Mouse (Mus musculus): ENCODE data around the gene B3galt6. TPM values are rescaled to one million over a fixed set of nuclear protein-coding genes. Genes with fewer than 3 reads are reported as not detected.

Gene B3galt6
- polyA plus RNA-seq, 1 experiment from 2014 or later: 9.0 TPM

- under 1% methylated on average over 17 of the region's 17 CpGs for WGBS
- Histone ChIP-seq H3K27me3 (ENCODE audit: control insufficient read depth, insufficient read depth, low read length) (no peaks in the 10 kb centered on the region), H3K9me3 (ENCODE audit: control insufficient read depth, low read length) (no peaks in the 10 kb centered on the region), H3K9ac (ENCODE audit: low read length) (peak overlapping the region; percentile 94), H3K4me3 (ENCODE audit: low read depth, low read length) (peak overlapping the region; percentile 98), H3K4me1 (replicated peaks; ENCODE audit: control insufficient read depth, insufficient read depth) (peaks cover 6% of the 10 kb centered on the region; the same call in 1 of the 2 replicates), H3K27ac (replicated peaks) (peak overlapping the region; percentile 93), H3K36me3 (ENCODE audit: control insufficient read depth, insufficient read depth, low read length) (no peaks in the 10 kb centered on the region; the same call in 1 of the 2 replicates), H3K4me2 (replicated peaks; ENCODE audit: low read depth) (peak overlapping the region; percentile 94)
- ATAC-seq (ENCODE audit: low FRiP score, low TSS enrichment) (peak; percentile 68), DNase-seq (ENCODE audit: low spot score) (peak; percentile 46)
- TF ChIP-seq EP300 (optimal IDR thresholded peaks at IDR 0.05) (no peak), CTCF (IDR thresholded peaks at IDR 0.05; ENCODE audit: low read depth) (no peak)
Observed at GRCm38 (mm10) chr4:155944271-155944670, 48.2 kb downstream of the B3galt6 start.

DNA sequence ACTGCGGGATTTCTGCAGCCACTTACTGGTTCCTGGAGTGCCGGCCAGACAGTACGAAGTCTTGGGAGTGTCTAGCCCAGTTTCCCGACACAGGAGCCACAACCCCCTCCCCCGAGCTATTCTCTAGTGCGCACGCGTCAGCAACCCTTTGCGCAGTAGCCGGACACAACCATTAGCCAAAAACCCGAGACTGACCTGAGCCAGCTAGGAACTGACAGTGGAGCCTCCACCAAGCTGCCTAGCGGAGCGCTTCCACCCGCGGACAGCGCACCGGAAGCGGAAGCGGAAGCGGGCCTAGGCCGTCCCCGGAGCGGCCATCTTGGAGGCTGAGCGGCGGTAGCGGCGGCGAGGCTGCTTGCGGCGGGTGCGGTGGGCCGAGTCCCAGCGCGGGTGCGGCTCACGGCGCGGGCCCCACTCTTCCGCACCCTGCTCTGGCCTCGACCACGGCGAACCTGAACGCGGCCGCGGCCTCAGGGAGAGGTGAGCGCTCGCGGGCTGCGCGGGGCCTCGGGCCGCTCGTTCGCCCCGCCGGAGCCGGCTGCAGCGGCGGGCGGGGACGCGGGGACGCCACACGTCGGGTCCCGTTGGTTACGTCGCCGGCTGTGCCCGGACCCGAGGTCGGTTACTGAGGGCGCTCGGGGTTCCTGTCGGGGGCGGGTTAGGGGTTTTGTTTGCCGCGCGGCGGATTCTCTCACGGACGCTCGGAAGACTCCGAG is 48.8 kb downstream of the B3galt6 start, which contains the start of gene Ube2j2:
TSS of gene Ube2j2 (plus strand) at position 298 of the 716 bp plus-strand sequence.
- Histone ChIP-seq H3K27me3 (ENCODE audit: control insufficient read depth, insufficient read depth, low read length) (no peaks in the 10 kb centered on the region), H3K4me1 (replicated peaks; ENCODE audit: control insufficient read depth, insufficient read depth) (peaks cover 6% of the 10 kb centered on the region; the same call in 1 of the 2 replicates), H3K27ac (replicated peaks) (peak within 1 kb of the TSS; percentile 93), H3K4me2 (replicated peaks; ENCODE audit: low read depth) (peak within 1 kb of the TSS; percentile 94), H3K4me3 (ENCODE audit: low read depth, low read length) (peak within 1 kb of the TSS; percentile 98), H3K36me3 (ENCODE audit: control insufficient read depth, insufficient read depth, low read length) (no peaks in the 10 kb centered on the region), H3K9me3 (ENCODE audit: control insufficient read depth, low read length) (no peaks in the 10 kb centered on the region), H3K9ac (ENCODE audit: low read length) (peak within 1 kb of the TSS; percentile 94)
- ATAC-seq (ENCODE audit: low FRiP score, low TSS enrichment) (peak; percentile 97), DNase-seq (ENCODE audit: low spot score) (peak; percentile 96)
- TF ChIP-seq EP300 (optimal IDR thresholded peaks at IDR 0.05) (no peak), CTCF (IDR thresholded peaks at IDR 0.05; ENCODE audit: low read depth) (no peak)
- WGBS: under 1% methylated on average over 70 of the region's 85 CpGs

GRCm38 (mm10) chr4:155943049-155943452 is 49.4 kb downstream of the B3galt6 start:
- Histone ChIP-seq H3K4me1 (replicated peaks; ENCODE audit: control insufficient read depth, insufficient read depth) (peaks cover 6% of the 10 kb centered on the region; the same call in 1 of the 2 replicates), H3K9me3 (ENCODE audit: control insufficient read depth, low read length) (no peaks in the 10 kb centered on the region), H3K27ac (replicated peaks) (peak overlapping the region; percentile 90), H3K4me2 (replicated peaks; ENCODE audit: low read depth) (peak overlapping the region; percentile 94), H3K36me3 (ENCODE audit: control insufficient read depth, insufficient read depth, low read length) (no peaks in the 10 kb centered on the region), H3K9ac (ENCODE audit: low read length) (peak overlapping the region; percentile 94), H3K4me3 (ENCODE audit: low read depth, low read length) (peak overlapping the region; percentile 98), H3K27me3 (ENCODE audit: control insufficient read depth, insufficient read depth, low read length) (no peaks in the 10 kb centered on the region)
- WGBS: under 1% methylated on average over 17 of the region's 17 CpGs
- DNase-seq (ENCODE audit: low spot score): peak; percentile 29
- TF ChIP-seq EP300 (optimal IDR thresholded peaks at IDR 0.05): no peak
- TF ChIP-seq CTCF (IDR thresholded peaks at IDR 0.05; ENCODE audit: low read depth): no peak
- ATAC-seq (ENCODE audit: low FRiP score, low TSS enrichment): peak; percentile 6; the same call in 1 of the 2 replicates

Other genes with a start within 250 kb of the B3galt6 start
- gene Atad3a, start 231.6 kb downstream of the B3galt6 start, polyA plus RNA-seq (2015; fragmentation: Nextera tagmentation; extraction: Ambion mirVana): 48.8 and 55.1 TPM in 2 replicates
- gene Vwa1, start 218.0 kb downstream of the B3galt6 start, polyA plus RNA-seq (2015; fragmentation: Nextera tagmentation; extraction: Ambion mirVana): 30.0 and 32.3 TPM in 2 replicates
- 0.13 and 0.27 TPM in 2 replicates for gene Tmem88b, start 206.8 kb downstream of the B3galt6 start, polyA plus RNA-seq (2015; fragmentation: Nextera tagmentation; extraction: Ambion mirVana)
- 0.10 and 0.13 TPM in 2 replicates for gene Ankrd65, start 202.2 kb downstream of the B3galt6 start, polyA plus RNA-seq (2015; fragmentation: Nextera tagmentation; extraction: Ambion mirVana)
- gene Mrpl20, start 189.8 kb downstream of the B3galt6 start, polyA plus RNA-seq (2015; fragmentation: Nextera tagmentation; extraction: Ambion mirVana): 230 and 240 TPM in 2 replicates
- 72.2 and 83.2 TPM in 2 replicates for gene Ccnl2, start 180.2 kb downstream of the B3galt6 start, polyA plus RNA-seq (2015; fragmentation: Nextera tagmentation; extraction: Ambion mirVana)
- 129 and 133 TPM in 2 replicates for gene Aurkaip1, start 161.4 kb downstream of the B3galt6 start, polyA plus RNA-seq (2015; fragmentation: Nextera tagmentation; extraction: Ambion mirVana)
- 79.4 and 88.4 TPM in 2 replicates for gene Mxra8, start 153.0 kb downstream of the B3galt6 start, polyA plus RNA-seq (2015; fragmentation: Nextera tagmentation; extraction: Ambion mirVana)
- 8.1 and 10.4 TPM in 2 replicates for gene Dvl1, start 145.2 kb downstream of the B3galt6 start, polyA plus RNA-seq (2015; fragmentation: Nextera tagmentation; extraction: Ambion mirVana)
- gene Tas1r3, start 129.3 kb downstream of the B3galt6 start, polyA plus RNA-seq (2015; fragmentation: Nextera tagmentation; extraction: Ambion mirVana): 0.11 and 0.28 TPM in 2 replicates
- 25.0 and 26.5 TPM in 2 replicates for gene Cptp, start 123.2 kb downstream of the B3galt6 start, polyA plus RNA-seq (2015; fragmentation: Nextera tagmentation; extraction: Ambion mirVana)
- gene Ints11, start 123.1 kb downstream of the B3galt6 start, polyA plus RNA-seq (2015; fragmentation: Nextera tagmentation; extraction: Ambion mirVana): 30.7 and 32.6 TPM in 2 replicates
- gene Pusl1, start 100.9 kb downstream of the B3galt6 start, polyA plus RNA-seq (2015; fragmentation: Nextera tagmentation; extraction: Ambion mirVana): 35.7 and 36.5 TPM in 2 replicates
- 9.7 and 10.2 TPM in 2 replicates for gene Acap3, start 100.8 kb downstream of the B3galt6 start, polyA plus RNA-seq (2015; fragmentation: Nextera tagmentation; extraction: Ambion mirVana)
- gene Ube2j2, start 48.8 kb downstream of the B3galt6 start, polyA plus RNA-seq (2015; fragmentation: Nextera tagmentation; extraction: Ambion mirVana): 72.8 and 75.5 TPM in 2 replicates
- gene C1qtnf12, start 30.3 kb downstream of the B3galt6 start, polyA plus RNA-seq (2015; fragmentation: Nextera tagmentation; extraction: Ambion mirVana): 48.5 and 59.1 TPM in 2 replicates
- gene Sdf4, start 223 bp upstream of the B3galt6 start, polyA plus RNA-seq (2015; fragmentation: Nextera tagmentation; extraction: Ambion mirVana): 129 and 137 TPM in 2 replicates
- gene Tnfrsf4, start 21.2 kb upstream of the B3galt6 start, polyA plus RNA-seq (2015; fragmentation: Nextera tagmentation; extraction: Ambion mirVana): 0.21 and 0.48 TPM in 2 replicates
- 2.2 and 3.3 TPM in 2 replicates for gene Tnfrsf18, start 33.5 kb upstream of the B3galt6 start, polyA plus RNA-seq (2015; fragmentation: Nextera tagmentation; extraction: Ambion mirVana)
- 2.7 TPM in 2 replicates for gene Ttll10, start 66.8 kb upstream of the B3galt6 start, polyA plus RNA-seq (2015; fragmentation: Nextera tagmentation; extraction: Ambion mirVana)
- 4.9 and 5.4 TPM in 2 replicates for gene 9430015G10Rik, start 117.3 kb upstream of the B3galt6 start, polyA plus RNA-seq (2015; fragmentation: Nextera tagmentation; extraction: Ambion mirVana)
- 7.6 and 7.7 TPM in 2 replicates for gene Rnf223, start 137.9 kb upstream of the B3galt6 start, polyA plus RNA-seq (2015; fragmentation: Nextera tagmentation; extraction: Ambion mirVana)
- gene Agrn, start 204.8 kb upstream of the B3galt6 start, polyA plus RNA-seq (2015; fragmentation: Nextera tagmentation; extraction: Ambion mirVana): 17.7 and 21.4 TPM in 2 replicates
- 3.1 and 4.1 TPM in 2 replicates for gene Isg15, start 208.2 kb upstream of the B3galt6 start, polyA plus RNA-seq (2015; fragmentation: Nextera tagmentation; extraction: Ambion mirVana)
- gene AW011738, start 210.7 kb upstream of the B3galt6 start, polyA plus RNA-seq (2015; fragmentation: Nextera tagmentation; extraction: Ambion mirVana): 1.2 and 1.6 TPM in 2 replicates
- gene Perm1, start 223.2 kb upstream of the B3galt6 start, polyA plus RNA-seq (2015; fragmentation: Nextera tagmentation; extraction: Ambion mirVana): 4.0 and 4.6 TPM in 2 replicates
- 34.0 and 41.9 TPM in 2 replicates for gene Plekhn1, start 242.2 kb upstream of the B3galt6 start, polyA plus RNA-seq (2015; fragmentation: Nextera tagmentation; extraction: Ambion mirVana)
- 30.2 and 30.6 TPM in 2 replicates for gene Noc2l, start 243.4 kb upstream of the B3galt6 start, polyA plus RNA-seq (2015; fragmentation: Nextera tagmentation; extraction: Ambion mirVana)

All from stomach, postnatal 0 days (tissue).